Mouse (Mus musculus) cerebellum, adult 8-10 months (tissue): Measurements from ENCODE around the gene Tgtp2.
"Not testable (repeated sequence)": the region's sequence is repeated elsewhere in the genome, so short reads cannot be mapped to it uniquely, and the experiment has no call there.

ENCODE experiments used
- DNase-seq: peaks from one replicate; pipeline ENCODE4 v3.0.0; 2022

Tgtp2 gene

DNA sequence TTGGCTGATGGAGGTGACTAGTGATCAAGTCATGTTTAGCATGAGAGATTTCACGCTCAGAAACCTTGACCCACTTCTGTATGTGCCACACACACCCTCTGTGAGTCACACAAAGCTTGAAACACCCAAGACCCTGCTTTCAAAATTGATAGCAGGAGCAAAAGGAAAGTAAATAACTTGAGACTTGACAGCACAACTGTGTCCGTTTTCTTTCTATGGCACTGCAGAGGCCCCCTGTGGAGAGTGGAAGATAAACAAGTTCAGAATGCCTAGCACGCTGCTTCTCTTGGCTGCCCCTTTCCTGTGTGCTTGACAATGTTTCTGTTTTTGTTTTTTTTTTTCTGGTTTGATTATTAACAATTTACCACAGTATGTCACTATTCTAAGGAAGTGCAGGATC, 20.9 kb upstream of the Tgtp2 start:
- no peak for DNase-seq

DNA sequence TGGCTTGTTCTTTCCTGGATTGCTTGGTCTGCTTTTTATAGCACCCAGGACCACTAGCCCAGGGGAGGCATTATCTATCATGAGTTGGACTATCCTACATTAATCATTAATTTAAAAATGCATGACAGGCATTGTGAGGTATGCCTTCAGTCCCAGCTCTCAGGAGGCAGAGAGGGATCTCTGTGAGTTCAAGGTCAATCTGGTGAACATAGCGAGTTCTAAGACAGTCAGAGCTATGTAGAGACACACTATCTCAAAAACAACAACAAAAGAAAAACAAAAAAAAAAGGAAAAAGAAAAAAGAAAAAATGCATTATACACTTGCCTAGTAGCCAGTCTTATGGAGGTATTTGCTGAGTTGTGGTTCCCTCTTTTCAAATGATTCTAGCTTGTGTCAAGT, 20.4 kb upstream of the Tgtp2 start:
- DNase-seq, result no peak

DNA sequence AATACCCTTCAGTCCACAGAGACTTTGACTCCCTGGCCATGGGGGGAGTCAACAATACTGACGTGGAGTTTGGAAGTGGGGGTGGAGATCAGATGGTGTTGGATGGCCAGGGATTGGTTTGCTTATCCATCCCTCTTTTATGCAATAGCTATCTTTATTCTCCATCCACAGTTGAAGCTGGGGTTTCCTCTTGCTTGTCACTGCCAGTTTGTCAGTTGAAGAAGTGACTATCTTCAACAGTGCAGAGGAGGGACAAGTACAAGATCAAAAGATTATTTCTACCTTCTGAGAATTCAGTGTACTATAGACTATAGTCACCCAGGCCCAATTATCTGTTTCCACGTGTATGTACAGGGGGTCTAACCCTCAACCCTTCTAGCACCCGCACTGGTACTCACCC, 19.8 kb upstream of the Tgtp2 start:
- no peak for DNase-seq

- DNase-seq, result no peak
Measured at GRCm38 (mm10) chr11:49083146-49083545, 19.1 kb upstream of the Tgtp2 start.

DNA sequence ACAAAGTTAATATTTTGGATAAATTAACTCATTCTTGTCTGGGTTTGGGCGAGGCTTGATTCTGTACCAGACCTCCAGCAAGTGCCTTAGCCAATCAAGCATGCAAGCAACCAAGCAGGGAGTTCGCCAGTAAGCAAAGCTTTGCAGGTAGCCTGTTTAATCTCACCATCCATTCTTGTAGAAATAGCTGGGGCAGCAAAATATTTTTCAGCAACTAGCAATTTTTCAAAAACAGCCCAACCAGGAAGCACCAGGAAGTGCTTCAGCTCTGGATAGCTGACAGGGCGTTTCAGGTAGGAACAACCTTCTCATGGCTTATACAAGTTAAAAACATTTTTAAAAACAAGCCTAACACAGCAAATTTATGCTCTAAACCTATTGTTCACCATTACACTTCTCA, 17.9 kb upstream of the Tgtp2 start:
- no peak for DNase-seq

DNA sequence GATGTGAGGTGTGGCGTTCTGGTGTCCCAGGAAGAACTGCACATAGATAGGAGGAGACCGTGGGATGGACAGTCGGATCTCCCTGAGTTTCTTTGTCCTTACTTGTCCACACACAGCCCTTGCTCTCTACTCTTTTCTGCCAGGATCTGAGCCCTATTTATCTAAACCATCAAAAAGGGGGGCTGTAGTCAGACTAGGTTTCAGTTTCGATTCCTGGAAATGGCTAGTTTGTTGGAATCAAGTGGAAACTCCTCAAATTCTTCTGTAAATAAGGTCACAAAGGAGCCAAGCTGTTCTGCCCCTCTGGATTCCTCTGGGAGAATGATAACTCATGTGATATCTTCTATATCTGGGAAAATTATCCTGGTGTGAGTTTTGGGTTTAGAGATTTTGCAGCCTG, 17.4 kb upstream of the Tgtp2 start:
- no peak for DNase-seq

DNA sequence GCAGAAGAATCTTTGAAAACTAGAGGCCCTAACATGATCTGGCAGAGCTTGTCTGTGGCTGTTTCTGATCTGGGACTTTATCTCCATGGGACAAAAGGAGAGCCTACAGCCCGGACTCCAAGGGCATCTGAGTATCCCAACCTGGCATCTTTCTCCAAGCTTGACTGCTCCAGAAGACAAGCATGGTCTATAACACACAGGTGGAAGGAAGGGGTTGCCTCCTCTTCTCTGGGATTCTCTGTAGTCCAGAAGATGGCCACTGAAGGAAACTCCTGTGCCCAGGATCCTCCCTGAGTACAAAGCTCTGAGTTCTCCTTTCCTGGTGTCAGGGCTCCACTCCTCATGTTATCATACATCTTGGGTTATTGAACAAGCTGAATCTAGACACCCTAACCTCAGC, 16.6 kb upstream of the Tgtp2 start:
- DNase-seq, result no peak

GRCm38 (mm10) chr11:49078719-49079118, 14.7 kb upstream of the Tgtp2 start:
- DNase-seq, result no peak

- no peak for DNase-seq
Measured at GRCm38 (mm10) chr11:49077012-49077411, 13.0 kb upstream of the Tgtp2 start.

GRCm38 (mm10) chr11:49076001-49076757, 12.2 kb upstream of the Tgtp2 start, which contains the start of gene Ifi47:
TSS of gene Ifi47 (plus strand) at chr11:49076587.
- DNase-seq, result not testable (repeated sequence)

- DNase-seq, result no peak
Measured at GRCm38 (mm10) chr11:49068358-49068757, 4.4 kb upstream of the Tgtp2 start.

DNA sequence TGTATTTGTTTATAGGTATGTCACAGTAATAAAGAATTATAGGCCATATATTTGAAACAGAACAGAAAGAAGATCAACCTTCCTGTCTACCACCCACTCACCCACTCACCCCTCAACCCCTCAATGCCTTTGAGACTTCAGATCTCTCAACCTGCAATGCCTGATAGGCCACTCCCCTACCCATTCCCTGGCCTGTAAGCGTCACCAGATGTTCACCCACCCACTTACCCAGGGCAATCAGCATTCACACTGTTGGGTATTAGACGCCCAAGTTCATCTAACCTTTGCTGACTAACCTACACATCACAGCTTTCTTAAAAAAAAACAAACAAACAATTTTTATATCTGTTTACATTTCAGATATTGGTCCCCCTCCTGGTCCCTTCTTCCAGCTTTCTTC, 2.1 kb downstream of the Tgtp2 start:
- not testable (repeated sequence) for DNase-seq

GRCm38 (mm10) chr11:49060061-49060460, 3.9 kb downstream of the Tgtp2 start:
- DNase-seq, result not testable (repeated sequence)

- DNase-seq, result not testable (repeated sequence)
Measured at GRCm38 (mm10) chr11:49051894-49052293, 12.1 kb downstream of the Tgtp2 start.

- not testable (repeated sequence) for DNase-seq
Measured at GRCm38 (mm10) chr11:49051093-49051891, 12.7 kb downstream of the Tgtp2 start, which contains the start of gene 9930111J21Rik2. TSS of gene 9930111J21Rik2 (minus strand) at chr11:49051242.

DNA sequence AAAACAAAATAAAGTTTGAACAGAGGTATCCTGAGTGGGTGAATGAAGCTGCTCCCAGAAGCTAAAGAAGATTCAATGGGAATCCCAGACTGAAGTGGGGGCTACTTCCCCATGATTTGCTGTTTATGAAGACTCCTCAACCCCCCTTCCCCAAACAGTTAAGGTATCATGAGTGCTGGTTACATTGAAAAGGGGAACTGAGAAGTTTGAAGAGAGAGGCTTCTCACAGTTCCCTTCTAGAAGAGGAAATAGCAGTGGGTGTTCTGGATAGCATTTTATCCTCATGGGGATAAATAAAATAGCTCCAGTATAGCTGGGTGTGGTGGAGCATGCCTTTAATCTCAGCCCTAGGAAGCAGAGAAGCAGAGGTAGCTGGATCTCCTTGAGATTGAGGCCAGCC, 13.9 kb downstream of the Tgtp2 start:
- not testable (repeated sequence) for DNase-seq

GRCm38 (mm10) chr11:49012074-49012473, 51.9 kb downstream of the Tgtp2 start:
- DNase-seq, result not testable (repeated sequence)
